ENCODE assay signal across 14 mouse cellular contexts in genomic region chr8:104411468-104411867, GRCm38 (mm10). TPM values are rescaled to one million over a fixed set of nuclear protein-coding genes. Genes with fewer than 3 reads are reported as not detected.
DNase-seq lines count a peak whose midpoint lies in the region; ATAC-seq and TF ChIP-seq lines count a peak whose summit lies in the region.
"Had no signal": no experiment of that assay in that cellular context is flagged by ENCODE, and none has a peak within 500 bp of the region (broad histone marks: within the 10 kb centered on the region; RNA-seq: fewer than 3 reads in every experiment).

No protein-coding gene starts in this region.

- intact Hi-C loops in left cerebral cortex, postnatal 36 days (cut with DNase I): no loop called here

- WGBS in heart, embryonic 12.5 days: 82% methylated on average over 3 of the region's 3 CpGs
- WGBS in kidney, embryonic 14.5 days: 91% methylated on average over 3 of the region's 3 CpGs
- 88% methylated on average over 3 of the region's 3 CpGs for WGBS in lung, postnatal 0 days

- peaks cover 16% of the 10 kb centered on the region for H3K4me1 ChIP-seq in heart, embryonic 12.5 days (replicated peaks)
- no peaks in the 10 kb centered on the region for H3K4me1 ChIP-seq in kidney, embryonic 14.5 days (ENCODE audit: control insufficient read depth, insufficient read depth, low read length)
- no peaks in the 10 kb centered on the region for H3K4me1 ChIP-seq in lung, postnatal 0 days (ENCODE audit: insufficient read depth, low read depth, low read length)
- H3K4me1 ChIP-seq: midbrain, embryonic 12.5 days had no signal

- no peak overlapping the region for H3K4me3 ChIP-seq in heart, embryonic 12.5 days
- no peak overlapping the region for H3K4me3 ChIP-seq in kidney, embryonic 14.5 days (ENCODE audit: low read length)
- no peak overlapping the region for H3K4me3 ChIP-seq in lung, postnatal 0 days (ENCODE audit: low read depth, low read length)
- H3K4me3 ChIP-seq: heart, embryonic 10.5 days; midbrain, embryonic 12.5 days had no signal

- no peak overlapping the region for H3K9ac ChIP-seq in heart, embryonic 12.5 days
- no peak overlapping the region for H3K9ac ChIP-seq in kidney, embryonic 14.5 days (ENCODE audit: low read depth, low read length)
- no peak overlapping the region for H3K9ac ChIP-seq in lung, postnatal 0 days (replicated peaks; ENCODE audit: low read depth)
- H3K9ac ChIP-seq: midbrain, embryonic 12.5 days had no signal

- ATAC-seq in heart, embryonic 12.5 days (ENCODE audit: insufficient number of reproducible peaks, low FRiP score): no peak
- ATAC-seq in kidney, embryonic 14.5 days (ENCODE audit: low FRiP score, low TSS enrichment): no peak
- no peak for ATAC-seq in lung, postnatal 0 days
- ATAC-seq: inflammation-experienced regulatory T-cells, adult 6 months had no signal

- TF ChIP-seq EP300 in lung, postnatal 0 days (IDR thresholded peaks at IDR 0.05): no peak

- no peak overlapping the region for H3K4me2 ChIP-seq in heart, embryonic 12.5 days
- no peak overlapping the region for H3K4me2 ChIP-seq in kidney, embryonic 14.5 days (replicated peaks; ENCODE audit: low read depth, low read length)
- H3K4me2 ChIP-seq in lung, postnatal 0 days (replicated peaks; ENCODE audit: low read depth, low read length): no peak overlapping the region
- H3K4me2 ChIP-seq: midbrain, embryonic 12.5 days had no signal

- peaks cover 5% of the 10 kb centered on the region for H3K36me3 ChIP-seq in heart, embryonic 12.5 days
- no peaks in the 10 kb centered on the region; the same call in 1 of the 2 replicates for H3K36me3 ChIP-seq in kidney, embryonic 14.5 days (ENCODE audit: control insufficient read depth, insufficient read depth, low read length)
- H3K36me3 ChIP-seq in lung, postnatal 0 days (ENCODE audit: insufficient read depth, low read length): no peaks in the 10 kb centered on the region
- H3K36me3 ChIP-seq: midbrain, embryonic 12.5 days had no signal

- no peak for TF ChIP-seq CTCF in lung, postnatal 0 days (IDR thresholded peaks at IDR 0.05)

- H3K9me3 ChIP-seq in heart, embryonic 12.5 days (replicated peaks): no peaks in the 10 kb centered on the region
- H3K9me3 ChIP-seq in kidney, embryonic 14.5 days (ENCODE audit: control insufficient read depth, low read length): no peaks in the 10 kb centered on the region
- H3K9me3 ChIP-seq in lung, postnatal 0 days (ENCODE audit: low read length): no peaks in the 10 kb centered on the region
- H3K9me3 ChIP-seq: heart, embryonic 10.5 days; midbrain, embryonic 12.5 days had no signal

- H3K27ac ChIP-seq in heart, embryonic 12.5 days (ENCODE audit: poor library complexity, severe bottlenecking): no peak overlapping the region
- H3K27ac ChIP-seq in kidney, embryonic 14.5 days (ENCODE audit: low read depth, low read length): no peak overlapping the region
- H3K27ac ChIP-seq in lung, postnatal 0 days (ENCODE audit: low read length): no peak overlapping the region
- H3K27ac ChIP-seq: heart, embryonic 10.5 days; midbrain, embryonic 12.5 days had no signal

- H3K27me3 ChIP-seq in heart, embryonic 12.5 days (replicated peaks): no peaks in the 10 kb centered on the region
- H3K27me3 ChIP-seq in kidney, embryonic 14.5 days (ENCODE audit: control insufficient read depth, insufficient read depth, low read length): no peaks in the 10 kb centered on the region
- no peaks in the 10 kb centered on the region for H3K27me3 ChIP-seq in lung, postnatal 0 days (replicated peaks; ENCODE audit: insufficient read depth, low read length)
- H3K27me3 ChIP-seq: midbrain, embryonic 12.5 days had no signal

- peak; percentile 69 to 71 for DNase-seq in layer of hippocampus, adult 8-10 months (ENCODE audit: low spot score in 2 of 2)
- no peak for DNase-seq in layer of hippocampus, adult 9-10 months (ENCODE audit: low spot score)
- DNase-seq in frontal cortex, postnatal 25 days (ENCODE audit: low spot score in 2 of 2): peak; percentile 32 to 56
- DNase-seq in left cerebral cortex, postnatal 36 days (ENCODE audit: low spot score in 2 of 2): peak; percentile 76
- no peak for DNase-seq in lung, postnatal 0 days (ENCODE audit: low spot score)
- DNase-seq: cerebellum, adult 11-12 months; gastrocnemius, postnatal 10 days; kidney, adult 9 months; lung, postnatal 4 days had no signal

RNA-seq across cellular contexts. Expression of gene Cmtm4, which starts 15.9 kb away (rescaled TPM):
- 10 to 100 TPM; 59.8 to 75.9 (median 66.7) TPM for total RNA-seq in layer of hippocampus, adult 8-10 months (2022)
- total RNA-seq in left cerebral cortex, postnatal 36 days (2021): 10 to 100 TPM; 79.5 to 82.1 TPM
- 1.7 TPM in 2 replicates for polyA plus RNA-seq in heart, embryonic 12.5 days (2016; fragmentation: Nextera tagmentation; extraction: Ambion mirVana)
- polyA plus RNA-seq in kidney, embryonic 14.5 days (2014; fragmentation: Nextera tagmentation; extraction: Ambion mirVana): 5.6 and 6.4 TPM in 2 replicates
- 3.5 TPM in 2 replicates for polyA plus RNA-seq in lung, postnatal 0 days (2015; fragmentation: Nextera tagmentation; extraction: Ambion mirVana)

RNA-seq across cellular contexts. Expression of gene Dync1li2, which starts 31.4 kb away (rescaled TPM):
- total RNA-seq in layer of hippocampus, adult 8-10 months (2022): 100 to 1,000 TPM; 230 to 304 (median 242) TPM
- total RNA-seq in left cerebral cortex, postnatal 36 days (2021): 100 to 1,000 TPM; 276 to 310 TPM
- polyA plus RNA-seq in heart, embryonic 12.5 days (2016; fragmentation: Nextera tagmentation; extraction: Ambion mirVana): 69.1 and 76.8 TPM in 2 replicates
- polyA plus RNA-seq in kidney, embryonic 14.5 days (2014; fragmentation: Nextera tagmentation; extraction: Ambion mirVana): 25.8 and 56.6 TPM in 2 replicates
- 39.4 and 44.9 TPM in 2 replicates for polyA plus RNA-seq in lung, postnatal 0 days (2015; fragmentation: Nextera tagmentation; extraction: Ambion mirVana)

Comparison
In these comparisons a context has a peak if more than half of its experiments do, and no peak if none do; other contexts are left out.
1. DNase-seq: peak in layer of hippocampus, adult 8-10 months (2 of 2), frontal cortex, postnatal 25 days (2 of 2) and left cerebral cortex, postnatal 36 days (2 of 2); none in layer of hippocampus, adult 9-10 months (single experiment) and lung, postnatal 0 days (single experiment).